Mouse (Mus musculus) frontal cortex, adult (tissue): Measurements from ENCODE around the gene Trnau1ap.
A peak's percentile ranks its signal among the peaks of the same experiment; 100 is the strongest.
"Not testable (repeated sequence)": the region's sequence is repeated elsewhere in the genome, so short reads cannot be mapped to it uniquely, and the experiment has no call there.

Experiments
- ATAC-seq: cut with Nextera tagmentation; 2 replicates; pipeline ENCODE4 v1.9.2; 2017; ENCODE audit warnings: mild to moderate bottlenecking, moderate library complexity, mixed read lengths; ENCODE audit not compliant: low TSS enrichment

The Trnau1ap gene

DNA sequence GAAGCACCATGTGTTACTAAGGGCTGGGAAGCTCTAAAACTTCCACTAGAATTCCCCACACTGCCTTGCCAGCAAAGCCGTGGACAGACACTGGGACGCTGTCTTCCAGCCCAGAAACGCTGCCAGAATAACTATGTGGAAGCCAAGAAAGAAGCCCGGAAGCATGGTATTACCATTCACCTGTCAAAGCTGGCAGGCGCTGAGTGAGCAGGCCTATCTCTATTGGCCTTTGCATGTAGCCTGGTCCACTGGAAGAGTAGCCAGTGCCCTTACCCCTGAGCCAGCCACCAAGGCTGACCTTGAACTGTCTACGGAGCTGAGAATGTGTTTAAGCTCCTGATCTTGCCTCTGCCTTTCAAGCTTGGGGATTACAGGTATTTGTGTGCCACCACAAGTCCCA is 27.9 kb downstream of the Trnau1ap start:
- ATAC-seq, result no peak

DNA sequence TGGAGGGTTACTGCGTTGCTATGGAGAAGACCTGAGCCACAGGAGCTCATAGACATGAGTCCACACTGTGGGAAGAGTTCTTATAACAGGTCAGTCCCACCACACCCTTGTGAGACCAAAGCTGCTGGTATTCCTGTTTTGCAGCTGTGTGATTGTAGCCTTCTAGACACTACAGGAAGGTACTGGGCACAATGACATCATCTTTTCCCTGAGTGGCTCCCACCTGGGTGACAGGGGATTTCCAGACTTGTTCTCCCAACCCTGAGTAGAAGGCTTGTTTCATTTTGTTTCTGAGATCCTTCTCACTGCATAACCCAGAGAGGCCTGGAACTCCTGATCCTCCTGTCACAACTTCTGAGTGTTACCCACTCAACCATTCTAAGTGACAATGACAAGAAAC is 29.5 kb downstream of the Trnau1ap start:
- ATAC-seq, result no peak

DNA sequence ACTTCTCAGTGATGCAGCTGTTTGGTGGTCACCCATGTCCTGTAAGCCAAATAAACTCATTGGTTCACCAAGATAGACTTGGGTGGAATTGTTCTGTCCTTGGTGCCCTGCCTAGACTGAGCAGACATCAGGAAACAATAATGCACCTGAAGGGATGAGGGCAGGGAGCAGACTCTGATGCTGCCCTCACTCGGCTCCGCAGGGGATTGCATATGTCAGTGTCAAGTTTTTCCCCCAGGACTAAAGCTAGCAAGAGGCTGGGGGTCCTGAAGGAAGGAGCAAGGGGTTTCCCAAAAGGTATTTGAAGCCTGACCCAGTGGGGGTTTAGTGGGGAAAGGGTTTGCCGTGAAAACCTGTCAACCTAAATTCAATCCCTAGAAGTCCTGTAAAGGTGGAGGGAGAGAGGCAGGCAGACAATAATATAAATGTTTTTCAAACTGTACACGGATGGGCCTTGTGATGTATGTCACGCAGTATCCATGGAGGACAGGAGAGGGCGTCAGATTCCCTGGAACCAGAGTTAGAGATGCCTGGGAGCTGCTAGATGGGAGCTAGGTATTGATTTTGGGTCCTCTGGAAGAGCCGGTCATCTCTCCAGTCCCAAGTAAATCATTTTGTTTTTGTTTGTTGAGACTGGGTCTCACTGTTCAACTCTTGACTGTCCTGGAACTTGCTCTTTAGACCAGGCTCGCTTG is 33.5 kb downstream of the Trnau1ap start:
- no peak for ATAC-seq

DNA sequence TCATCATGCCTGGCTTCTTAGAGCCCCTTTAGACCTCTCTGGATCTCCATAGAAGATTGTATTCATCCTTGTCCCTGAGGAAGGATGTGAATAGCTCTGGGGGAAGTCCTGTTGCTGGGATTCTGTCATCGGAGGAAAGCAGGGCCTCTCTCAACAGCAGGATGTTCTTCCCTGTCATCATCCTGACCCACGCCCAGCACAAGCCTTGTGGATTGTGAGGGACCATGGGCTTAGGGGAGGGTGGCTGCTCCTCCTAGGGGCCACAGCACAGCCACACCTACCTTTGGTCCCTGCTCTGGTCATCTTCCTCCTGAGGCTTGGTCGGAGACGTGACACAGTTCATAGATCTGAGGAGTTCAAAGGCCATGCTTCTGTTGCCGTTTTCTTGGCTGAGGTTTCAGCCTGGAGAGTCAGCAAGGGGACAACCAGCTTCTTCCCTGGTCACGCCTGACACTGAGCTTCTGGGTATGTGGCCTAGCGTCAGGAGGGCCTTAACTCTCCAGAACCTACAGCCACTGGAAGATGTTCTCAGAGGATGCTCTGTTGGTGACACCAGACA is 35.6 kb downstream of the Trnau1ap start:
- no peak for ATAC-seq

DNA sequence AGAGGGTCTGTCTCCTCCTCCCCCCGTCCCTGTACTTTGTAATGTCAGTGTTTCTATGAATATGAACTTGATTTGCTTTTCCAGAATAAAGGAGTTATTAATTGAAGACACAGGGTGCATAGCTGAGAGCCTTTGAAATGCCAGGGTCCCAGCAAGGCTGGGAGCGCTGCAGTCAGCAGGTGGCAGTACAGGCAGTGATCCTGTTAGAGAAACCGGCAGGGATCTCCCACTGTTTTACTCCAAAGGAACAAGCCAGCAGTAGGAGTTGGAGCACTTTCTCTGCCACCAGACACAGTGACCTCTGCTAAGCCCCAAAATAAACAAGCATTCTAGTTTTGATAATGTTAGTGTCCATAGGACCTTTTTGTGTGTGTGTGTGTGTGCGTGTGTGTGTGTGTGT is 36.4 kb downstream of the Trnau1ap start:
- ATAC-seq, result 0 out of 2 replicates have a peak, but pooled peaks have one; percentile 47

DNA sequence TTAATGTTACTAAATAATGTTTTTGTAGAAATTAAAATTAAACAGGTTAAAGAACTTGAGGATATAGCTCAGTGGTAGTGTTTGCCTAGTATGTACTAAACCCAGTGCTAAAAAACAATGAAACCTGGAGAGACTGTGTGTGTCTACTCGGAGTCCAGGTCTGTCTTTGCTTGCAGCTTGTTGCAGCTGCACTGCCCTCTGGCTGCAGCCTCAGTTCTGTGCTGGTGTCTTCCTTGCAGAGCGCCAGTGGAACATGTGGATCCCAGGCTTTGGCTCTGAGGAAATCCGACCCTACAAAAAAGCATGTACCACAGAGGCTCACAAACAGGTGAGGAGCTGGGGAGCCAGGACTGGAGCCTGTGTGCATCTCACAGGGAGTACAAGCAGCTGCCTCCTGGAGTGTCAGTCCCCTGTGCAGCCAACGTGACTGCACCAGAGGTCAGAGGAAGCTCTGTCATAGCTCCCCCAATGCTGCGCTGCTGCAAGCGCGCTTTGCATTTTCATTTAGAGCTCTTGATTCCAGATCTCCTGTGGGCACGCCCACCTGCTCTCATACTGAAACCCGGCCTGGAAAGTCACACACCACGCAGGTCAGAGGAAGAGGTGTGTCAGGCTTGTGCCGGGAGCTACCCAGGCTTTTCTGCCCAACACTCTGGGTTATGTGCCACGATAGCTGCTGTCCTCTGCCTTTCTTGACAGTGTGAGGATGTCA is 37.6 kb downstream of the Trnau1ap start:
- ATAC-seq, result no peak

DNA sequence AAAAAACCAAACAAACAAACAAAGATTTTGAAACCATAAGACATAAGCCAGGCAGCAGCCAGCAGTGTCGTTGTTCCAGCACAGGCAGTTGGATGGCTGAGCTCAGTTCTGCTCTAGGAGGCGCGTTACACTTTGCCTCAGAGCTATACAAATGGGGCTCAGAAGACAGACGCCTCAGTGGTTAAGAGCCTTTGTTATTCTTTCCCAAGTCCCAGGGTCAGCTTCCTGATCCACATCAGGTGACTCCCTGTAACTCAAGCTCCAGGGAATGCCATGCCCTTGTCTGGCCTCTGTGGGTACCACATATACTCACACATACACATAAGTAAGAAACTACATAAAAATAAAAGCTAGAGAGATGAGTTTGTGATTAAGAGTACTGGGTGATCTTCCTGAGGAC is 38.3 kb downstream of the Trnau1ap start:
- no peak for ATAC-seq

DNA sequence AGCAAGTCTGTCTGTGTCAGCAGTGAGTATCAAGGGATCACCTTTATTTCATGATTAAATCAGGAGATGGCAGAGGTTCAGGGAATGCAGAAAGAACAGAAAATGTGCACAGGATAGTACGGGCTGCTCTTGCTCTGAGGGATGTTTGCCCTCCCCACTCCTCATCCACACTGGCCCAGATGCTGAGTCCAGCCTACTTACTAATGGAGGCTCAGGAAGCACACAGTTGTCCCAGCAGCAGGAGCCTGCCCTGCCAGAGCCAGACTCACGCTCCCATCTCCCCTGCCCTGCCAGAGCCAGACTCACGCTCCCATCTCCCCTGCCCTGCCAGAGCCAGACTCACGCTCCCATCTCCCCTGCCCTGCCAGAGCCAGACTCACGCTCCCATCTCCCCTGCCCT is 40.5 kb downstream of the Trnau1ap start:
- not testable (repeated sequence) for ATAC-seq

DNA sequence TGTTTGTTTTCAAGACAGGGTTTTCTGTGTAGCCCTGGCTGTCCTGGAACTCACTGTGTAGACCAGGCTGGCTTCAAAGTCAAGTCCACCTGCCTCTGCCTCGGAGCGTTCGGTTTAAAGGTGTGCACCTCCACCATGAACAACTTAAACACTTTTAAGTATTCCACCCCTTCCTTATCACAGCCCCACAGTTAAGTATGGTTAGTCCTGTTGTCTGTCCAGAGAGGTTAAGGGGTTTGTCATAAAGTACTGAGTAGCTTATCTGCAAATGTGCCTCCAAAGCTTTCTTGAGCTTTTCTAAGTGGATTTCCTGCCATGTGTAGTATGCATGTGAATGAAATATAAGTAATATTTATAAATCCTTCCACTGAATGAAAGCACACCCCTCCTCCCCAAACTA is 53.4 kb downstream of the Trnau1ap start:
- ATAC-seq, result no peak

DNA sequence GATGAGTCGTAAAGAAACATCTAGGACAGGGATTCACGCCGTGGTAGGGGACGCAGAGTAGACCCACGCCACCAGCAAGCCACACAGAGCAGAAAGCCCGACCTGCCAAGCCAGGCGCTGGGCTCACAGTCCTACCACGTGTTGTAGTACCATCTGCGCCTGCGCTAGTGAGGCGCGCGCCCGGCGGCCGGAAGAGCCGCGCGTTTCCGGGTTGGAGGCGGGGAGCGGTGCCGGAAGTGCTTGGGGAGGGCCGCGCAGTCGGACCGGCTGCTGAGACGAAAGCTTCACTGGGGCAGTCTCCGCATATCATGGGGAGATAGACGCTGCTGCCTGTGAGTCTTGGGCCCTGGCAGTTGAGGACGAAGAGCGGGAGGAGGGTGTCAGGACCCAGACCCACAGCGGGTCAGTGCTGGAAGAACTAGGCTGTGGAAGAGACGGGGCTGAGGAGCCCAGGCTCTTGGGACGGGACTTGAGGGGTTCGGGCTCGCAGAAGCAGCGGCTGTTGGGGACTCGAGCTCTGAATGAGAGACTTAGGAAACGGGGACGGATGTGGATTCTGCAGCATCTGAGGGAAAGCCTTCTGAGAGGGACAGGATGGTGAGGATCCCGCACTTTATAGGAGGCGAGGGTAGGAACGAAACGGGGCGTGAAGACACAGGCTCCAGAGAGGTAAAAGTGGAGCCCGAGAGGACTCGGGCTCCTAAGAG is 55.0 kb downstream of the Trnau1ap start, which contains the start of gene Taf12:
TSS of gene Taf12 (plus strand) at position 220 of the 707 bp plus-strand sequence.
- ATAC-seq, result peak; percentile 81

DNA sequence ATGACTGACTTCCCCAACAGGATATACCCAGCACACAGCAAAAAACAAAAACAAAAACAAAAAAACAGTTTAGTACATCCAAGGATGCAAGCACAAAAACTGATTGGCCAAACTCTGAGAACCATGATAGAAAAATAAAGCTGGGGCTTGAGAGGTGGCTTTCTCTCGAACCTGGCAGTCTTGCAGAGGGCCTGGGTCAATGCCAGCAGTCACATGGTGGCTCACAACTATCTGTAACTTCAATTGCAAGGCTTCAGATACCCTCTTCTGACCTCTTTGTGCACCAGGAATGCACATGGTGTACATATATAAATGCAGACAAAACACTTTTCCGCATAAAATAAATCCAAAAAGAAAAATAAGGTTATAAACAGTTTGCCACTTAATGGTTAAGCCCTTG is 56.2 kb downstream of the Trnau1ap start:
- no peak for ATAC-seq

DNA sequence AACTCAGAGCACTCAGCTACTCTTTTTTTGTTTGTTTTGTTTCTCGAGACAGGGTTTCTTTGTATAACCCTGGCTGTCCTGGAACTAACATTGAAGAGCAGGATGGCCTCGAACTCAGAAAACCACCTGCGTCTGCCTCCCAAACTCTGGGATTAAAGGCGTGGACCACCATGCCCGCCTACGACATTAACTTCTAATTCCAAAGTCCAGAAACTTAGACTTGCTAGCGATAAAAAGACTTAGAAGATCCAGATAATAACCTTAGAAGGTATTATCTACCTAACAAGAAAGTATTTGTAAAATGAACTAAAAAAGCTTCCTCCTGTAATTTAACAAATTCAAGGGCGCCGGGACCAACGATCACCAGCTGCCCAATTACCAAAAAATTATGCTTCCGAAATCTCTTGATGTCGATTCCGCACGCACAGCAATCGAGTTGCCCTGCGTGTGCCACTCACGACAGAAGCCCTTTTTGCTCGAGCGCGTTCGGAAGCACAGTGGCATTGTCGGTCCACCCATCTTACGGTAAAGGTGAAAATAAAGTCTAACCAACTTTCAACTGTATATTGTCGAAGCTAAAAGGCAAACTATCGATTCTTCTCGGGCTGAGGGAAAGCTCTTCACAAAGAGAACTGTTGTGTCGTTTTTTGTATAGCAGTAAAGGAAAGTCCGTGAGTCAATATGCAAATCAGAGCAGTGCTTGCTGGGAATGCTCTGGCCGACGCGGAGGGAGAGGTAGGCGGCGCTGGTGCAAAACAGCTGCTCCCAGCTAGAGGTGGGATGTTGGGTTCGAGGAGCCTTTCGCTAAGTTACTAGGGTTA is 59.4 kb downstream of the Trnau1ap start:
- ATAC-seq, result peak; percentile 56

DNA sequence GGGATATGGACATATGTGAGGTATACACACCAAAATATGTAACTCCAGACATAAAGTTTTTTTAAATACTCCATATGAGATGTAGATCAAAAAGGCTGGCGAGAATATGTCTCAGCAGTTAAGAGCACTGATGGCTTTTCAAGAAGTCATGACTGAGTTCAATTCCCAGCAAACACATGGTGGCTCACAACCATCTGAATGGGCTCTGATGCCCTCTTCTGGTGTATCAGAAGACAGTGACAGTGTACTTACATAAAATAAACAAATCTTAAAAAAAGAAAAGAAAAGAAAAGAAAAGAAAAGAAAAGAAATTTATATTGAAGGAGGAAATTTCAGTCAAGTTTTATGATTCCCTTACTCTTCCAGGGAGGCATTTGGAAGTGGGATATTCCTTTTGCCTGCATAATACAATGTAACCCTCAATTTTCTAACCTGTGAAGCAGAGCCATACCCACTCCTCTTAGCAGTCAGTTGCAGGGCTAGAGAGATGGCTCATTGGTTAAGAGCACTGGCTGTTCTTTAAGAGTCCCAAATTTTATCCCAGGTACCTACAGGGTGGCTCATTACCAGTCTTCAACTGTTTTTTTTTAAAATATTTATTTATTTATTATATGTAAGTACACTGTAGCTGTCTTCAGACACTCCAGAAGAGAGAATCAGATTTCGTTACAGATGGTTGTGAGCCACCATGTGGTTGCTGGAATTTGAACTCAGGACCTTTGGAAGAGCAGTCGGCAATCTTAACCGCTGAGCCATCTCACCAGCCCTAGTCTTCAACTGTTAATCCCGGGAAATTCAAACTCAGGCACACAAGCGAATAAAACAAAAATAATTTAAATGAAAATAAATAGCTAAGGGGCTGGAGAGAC is 60.2 kb downstream of the Trnau1ap start:
- no peak for ATAC-seq

DNA sequence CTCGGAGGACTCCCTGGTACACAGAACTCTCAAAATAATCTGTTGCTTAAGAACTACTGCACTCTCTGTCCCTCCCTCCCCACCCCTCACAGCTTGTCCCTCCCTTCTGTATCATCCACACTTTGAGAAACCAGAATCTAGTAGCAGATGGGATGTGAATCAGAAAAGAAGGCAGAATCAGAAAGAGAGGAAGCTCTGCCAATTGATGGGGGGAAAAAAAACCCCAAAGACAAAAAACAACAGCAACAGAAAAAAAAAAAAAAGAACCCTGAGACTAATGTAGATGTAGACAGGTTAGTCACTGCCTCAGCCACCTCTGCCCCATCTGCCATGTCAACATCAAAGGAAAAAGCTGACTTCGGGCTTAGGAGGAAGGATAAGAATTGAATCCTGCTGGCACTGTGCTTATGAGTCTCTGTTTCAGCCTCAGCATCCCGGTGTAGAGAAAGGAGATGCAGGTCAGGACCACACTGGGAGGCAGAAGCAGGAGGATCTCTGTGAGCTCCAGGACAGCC is 62.4 kb downstream of the Trnau1ap start:
- peak; percentile 47; the same call in 1 of the 2 replicates for ATAC-seq

DNA sequence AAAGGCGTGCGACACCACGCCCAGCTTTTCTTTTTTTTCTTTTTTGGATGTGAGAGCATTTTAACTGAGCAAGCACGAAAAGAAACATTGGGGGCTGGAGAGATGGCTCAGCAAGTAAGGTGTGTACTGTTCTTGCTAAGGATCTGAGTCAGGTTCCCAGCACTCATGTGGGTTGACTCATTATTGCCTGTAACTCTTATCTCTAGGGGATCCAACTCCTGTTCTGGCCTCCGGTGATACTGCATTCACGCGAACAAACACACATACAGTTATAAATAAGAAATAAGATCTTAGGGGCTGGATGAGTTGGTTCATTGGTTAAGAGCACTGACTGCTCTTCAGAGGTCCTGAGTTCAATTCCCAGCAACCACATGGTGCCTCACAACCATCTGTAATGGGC is 66.0 kb downstream of the Trnau1ap start:
- no peak for ATAC-seq

DNA sequence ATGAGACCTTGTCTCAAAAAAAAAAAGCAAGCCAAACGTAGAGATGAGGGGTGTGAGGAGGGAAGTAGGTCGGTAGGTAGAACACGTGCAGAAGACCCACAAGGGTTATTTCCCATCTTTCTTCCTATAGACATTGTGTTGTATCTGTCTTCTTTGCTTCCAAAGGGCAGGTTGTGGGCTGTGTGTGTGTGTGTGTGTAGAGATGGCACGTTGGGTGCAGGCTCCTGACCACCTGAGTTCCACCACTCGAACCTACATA is 67.1 kb downstream of the Trnau1ap start:
- no peak for ATAC-seq
